Mouse (Mus musculus) CH12.LX (cell line): ENCODE data around the gene Rnaset2b. TPM values are rescaled to one million over a fixed set of nuclear protein-coding genes. Genes with fewer than 3 reads are reported as not detected.
"Not testable (repeated sequence)": the region's sequence is repeated elsewhere in the genome, so short reads cannot be mapped to it uniquely, and the experiment has no call there.

Source experiments
- DNase-seq: peaks from one replicate; pipeline ENCODE4 v3.0.0-alpha.2; 2013; ENCODE audit errors: extremely low read depth
- H3K27ac ChIP-seq: 2 replicates; pipeline ENCODE4 v1.5.1; 2012; ENCODE audit warnings: low read depth, mild to moderate bottlenecking, control low read depth, moderate library complexity; ENCODE audit not compliant: insufficient read depth
- H3K27me3 ChIP-seq: replicated peaks from 2 replicates; pipeline ENCODE3; 2012; ENCODE audit warnings: inconsistent platforms
- H3K36me3 ChIP-seq, 2 experiments: replicated peaks in 1 of 2; 2 replicates each; pipeline versions ENCODE3 to v1.6.1; 2012; ENCODE audit warnings: inconsistent platforms in 1 of 2, low read length in 1 of 2, mild to moderate bottlenecking in 1 of 2, mixed read lengths in 1 of 2, moderate library complexity in 1 of 2; ENCODE audit not compliant: control insufficient read depth in 1 of 2, insufficient read depth in 1 of 2
- H3K4me1 ChIP-seq, 2 experiments: 2 replicates each; pipeline ENCODE4 v1.6.1; 2012; ENCODE audit warnings: inconsistent platforms in 1 of 2, moderate library complexity in 1 of 2; ENCODE audit not compliant: insufficient read depth in 2 of 2, control insufficient read depth in 1 of 2
- H3K4me2 ChIP-seq: 2 replicates; pipeline ENCODE4 v1.6.1; 2012; ENCODE audit warnings: low read depth, mild to moderate bottlenecking, control low read depth; ENCODE audit not compliant: poor library complexity, insufficient read depth, severe bottlenecking
- H3K4me3 ChIP-seq, 3 experiments: fragments of 150-350 bp in 1 of 3; sonication (generic) in 1 of 3; replicated peaks in 1 of 3; 2 replicates each; pipeline versions ENCODE3 to v1.5.1; 2011 to 2012; ENCODE audit warnings: low read depth in 2 of 3, low read length in 2 of 3, mild to moderate bottlenecking in 2 of 3, moderate library complexity in 2 of 3, control low read depth in 1 of 3, improper control_type of control experiment in 1 of 3, inconsistent platforms in 1 of 3, mixed read lengths in 1 of 3; ENCODE audit not compliant: poor library complexity in 1 of 3
- H3K79me2 ChIP-seq: replicated peaks from 2 replicates; pipeline ENCODE4 v1.6.1; 2012; ENCODE audit warnings: mild to moderate bottlenecking, moderate library complexity; ENCODE audit not compliant: control insufficient read depth, poor library complexity, insufficient read depth, severe bottlenecking; ENCODE audit errors: extremely low read depth
- H3K9ac ChIP-seq: 2 replicates; pipeline ENCODE4 v1.6.1; 2012; ENCODE audit warnings: low read depth, mild to moderate bottlenecking, control low read depth, moderate library complexity; ENCODE audit not compliant: insufficient read depth
- H3K9me3 ChIP-seq: replicated peaks from 2 replicates; pipeline ENCODE3; 2012; ENCODE audit warnings: low read length, inconsistent platforms, mixed read lengths
- dilution Hi-C: fragments of 300-500 bp; cut with MboI; formaldehyde crosslinking; loops from 2 replicates; pipeline ENCODE4 v1.14.3; 2020; ENCODE audit warnings: low sequenced_read_pairs; ENCODE audit not compliant: extremely low pct_unique_long_range_greater_than_20kb, extremely low pct_ligation_motif_present
- in situ Hi-C: fragments of 300-500 bp; cut with MboI; formaldehyde crosslinking; loops from 3 replicates; pipeline ENCODE4 v1.14.3; 2019; ENCODE audit warnings: low sequenced_read_pairs, low pct_ligation_motif_present, low pct_unique_long_range_greater_than_20kb, mixed read lengths
- polyA plus RNA-seq: library from polyadenylated mRNA; unstranded; fragments of >175 nt; gene quantifications from 2 replicates; pipeline ENCODE4 v1.2.1, GENCODE M21; 2012; ENCODE audit warnings: low read depth; ENCODE audit not compliant: insufficient read length
- total RNA-seq, 2 experiments: library from RNA; depleted of rRNA; stranded (reverse); fragments of 300-350 nt in 1 of 2; fragments of >200 nt in 1 of 2; gene quantifications; 2 replicates each; pipeline ENCODE4 v1.2.3; 2012 to 2014

Rnaset2b gene
- total RNA-seq (2012; rRNA removed) = 95.0 and 178 TPM in 2 replicates
- total RNA-seq (2014; rRNA removed) = 124 and 131 TPM in 2 replicates
- 234 and 241 TPM in 2 replicates for polyA plus RNA-seq

GRCm38 (mm10) chr17:6970334-6970733, at the start of gene Rnaset2b:
Gene Rnaset2b (plus strand): TSS chr17:6970634.
- DNase-seq, H3K4me3 ChIP-seq, H3K9me3 ChIP-seq, H3K4me1 ChIP-seq, H3K9ac ChIP-seq, H3K4me2 ChIP-seq, H3K36me3 ChIP-seq, in situ Hi-C loops, H3K27ac ChIP-seq, H3K27me3 ChIP-seq, dilution Hi-C loops, H3K79me2 ChIP-seq: not testable (repeated sequence)

GRCm38 (mm10) chr17:6931625-6932024, 38.8 kb upstream of the Rnaset2b start:
- dilution Hi-C loops, H3K4me1 ChIP-seq, in situ Hi-C loops: not testable (repeated sequence)

GRCm38 (mm10) chr17:6942560-6942959, 27.9 kb upstream of the Rnaset2b start:
- H3K79me2 ChIP-seq, dilution Hi-C loops, H3K27ac ChIP-seq, H3K4me1 ChIP-seq, H3K27me3 ChIP-seq, H3K4me3 ChIP-seq, in situ Hi-C loops, DNase-seq, H3K9ac ChIP-seq, H3K36me3 ChIP-seq, H3K4me2 ChIP-seq, H3K9me3 ChIP-seq: not testable (repeated sequence)

More at GRCm38 (mm10) chr17:6931625-6932024, 38.8 kb upstream of the Rnaset2b start:
- not testable (repeated sequence) for H3K9me3 ChIP-seq, H3K27ac ChIP-seq, H3K36me3 ChIP-seq, H3K9ac ChIP-seq, H3K4me2 ChIP-seq, H3K4me3 ChIP-seq, H3K79me2 ChIP-seq, H3K27me3 ChIP-seq, DNase-seq

- H3K9me3 ChIP-seq, H3K79me2 ChIP-seq, DNase-seq, H3K27ac ChIP-seq, H3K4me1 ChIP-seq, dilution Hi-C loops, H3K27me3 ChIP-seq, in situ Hi-C loops, H3K36me3 ChIP-seq: not testable (repeated sequence)
- H3K4me3 ChIP-seq = peak overlapping the region in 2 of 3 experiments; percentile 52 to 98
- peak overlapping the region; percentile 73; the same call in 1 of the 2 replicates for H3K9ac ChIP-seq
- H3K4me2 ChIP-seq = peak overlapping the region; percentile 40
Observed at GRCm38 (mm10) chr17:6947637-6947983, 22.8 kb upstream of the Rnaset2b start.
